Mouse (Mus musculus) MEL (cell line): ENCODE measurements around the gene Steap4. TPM values are rescaled to one million over a fixed set of nuclear protein-coding genes. Genes with fewer than 3 reads are reported as not detected.

Experiments
- DNase-seq: peaks from one replicate; pipeline ENCODE4 v3.0.0; 2011; ENCODE audit warnings: low read depth, low spot score
- H3K27ac ChIP-seq: 2 replicates; pipeline ENCODE4 v1.5.1; 2012; ENCODE audit warnings: low read depth, mild to moderate bottlenecking, control low read depth, low read length, moderate library complexity; ENCODE audit not compliant: control insufficient read depth
- H3K27me3 ChIP-seq, 2 experiments: fragments of 150-350 bp in 1 of 2; sonication (generic) in 1 of 2; 2 replicates each; pipeline ENCODE4 v1.6.1; 2012; ENCODE audit warnings: low read length in 2 of 2, mild to moderate bottlenecking in 2 of 2, improper control_type of control experiment in 1 of 2, moderate library complexity in 1 of 2; ENCODE audit not compliant: insufficient read depth in 2 of 2, control insufficient read depth in 1 of 2
- H3K36me3 ChIP-seq, 2 experiments: 2 replicates each; pipeline ENCODE4 v1.6.1; 2012 to 2014; ENCODE audit warnings: low read length in 2 of 2, improper control_type of control experiment in 1 of 2, inconsistent platforms in 1 of 2, mild to moderate bottlenecking in 1 of 2; ENCODE audit not compliant: insufficient read depth in 2 of 2, control insufficient read depth in 1 of 2
- H3K4me1 ChIP-seq, 2 experiments: fragments of 150-350 bp in 1 of 2; sonication (generic) in 1 of 2; 2 replicates each; pipeline ENCODE4 v1.6.1; 2012; ENCODE audit warnings: low read length in 2 of 2, improper control_type of control experiment in 1 of 2, mild to moderate bottlenecking in 1 of 2; ENCODE audit not compliant: insufficient read depth in 2 of 2, control insufficient read depth in 1 of 2
- H3K4me3 ChIP-seq, 2 experiments: fragments of 150-350 bp in 1 of 2; sonication (generic) in 1 of 2; 2 replicates each; pipeline ENCODE4 v1.5.1; 2012; ENCODE audit warnings: low read depth in 2 of 2, low read length in 2 of 2, mild to moderate bottlenecking in 2 of 2, moderate library complexity in 2 of 2, control low read depth in 1 of 2, improper control_type of control experiment in 1 of 2; ENCODE audit not compliant: control insufficient read depth in 1 of 2, insufficient read depth in 1 of 2
- H3K79me2 ChIP-seq: 2 replicates; pipeline ENCODE4 v1.6.1; 2012; ENCODE audit warnings: mild to moderate bottlenecking, low read length, moderate library complexity; ENCODE audit not compliant: control insufficient read depth, poor library complexity, insufficient read depth
- H3K9ac ChIP-seq: 2 replicates; pipeline ENCODE4 v1.6.1; 2012; ENCODE audit warnings: low read depth, mild to moderate bottlenecking, control low read depth, low read length, moderate library complexity; ENCODE audit not compliant: control insufficient read depth, poor library complexity, severe bottlenecking
- H3K9me3 ChIP-seq: fragments of 150-350 bp; sonication (generic); replicated peaks from 2 replicates; pipeline ENCODE4 v1.6.1; 2012; ENCODE audit warnings: mild to moderate bottlenecking, low read length, improper control_type of control experiment, moderate library complexity; ENCODE audit not compliant: insufficient read depth
- CHD2 ChIP-seq: IDR thresholded peaks from 2 replicates; pipeline ENCODE4 v1.6.1; 2011; ENCODE audit warnings: low read length, improper control_type of control experiment
- ELF1 ChIP-seq: IDR thresholded peaks from 2 replicates; pipeline ENCODE4 v1.6.1; 2014; ENCODE audit warnings: low read depth, mild to moderate bottlenecking, inconsistent platforms, low read length, improper control_type of control experiment, moderate library complexity
- EP300 ChIP-seq, 2 experiments: IDR thresholded peaks; 2 replicates each; pipeline ENCODE4 v1.6.1; 2011; ENCODE audit warnings: improper control_type of control experiment in 2 of 2, low read length in 2 of 2, low read depth in 1 of 2, mild to moderate bottlenecking in 1 of 2
- ETS1 ChIP-seq: IDR thresholded peaks from 2 replicates; pipeline ENCODE4 v1.6.1; 2012; ENCODE audit warnings: low read depth, mild to moderate bottlenecking, inconsistent platforms, low read length, improper control_type of control experiment, moderate library complexity
- GABPA ChIP-seq: IDR thresholded peaks from 2 replicates; pipeline ENCODE4 v1.6.1; 2012; ENCODE audit warnings: low read depth, mild to moderate bottlenecking, inconsistent platforms, low read length, improper control_type of control experiment, moderate library complexity
- GATA1 ChIP-seq: IDR thresholded peaks from 2 replicates; pipeline ENCODE4 v1.6.1; 2011; ENCODE audit warnings: low read depth, low read length, improper control_type of control experiment
- HCFC1 ChIP-seq: IDR thresholded peaks from 2 replicates; pipeline ENCODE4 v1.6.1; 2012; ENCODE audit warnings: low read depth, mild to moderate bottlenecking, inconsistent platforms, low read length, improper control_type of control experiment, moderate library complexity
- JUND ChIP-seq: IDR thresholded peaks from 2 replicates; pipeline ENCODE4 v1.6.1; 2011; ENCODE audit warnings: low read depth, mild to moderate bottlenecking, improper control_type of control experiment, low read length
- KAT2A ChIP-seq: conservative IDR thresholded peaks from 2 replicates; pipeline ENCODE4 v1.6.1; 2012; ENCODE audit warnings: low read depth, low read length, improper control_type of control experiment, inconsistent platforms
- MAFK ChIP-seq: IDR thresholded peaks from 2 replicates; pipeline ENCODE4 v1.6.1; 2011; ENCODE audit warnings: low read depth, mild to moderate bottlenecking, low read length, improper control_type of control experiment, borderline replicate concordance
- MAX ChIP-seq: IDR thresholded peaks from 2 replicates; pipeline ENCODE4 v1.6.1; 2011; ENCODE audit warnings: low read length, improper control_type of control experiment
- MAZ ChIP-seq: IDR thresholded peaks from 2 replicates; pipeline ENCODE4 v1.6.1; 2012; ENCODE audit warnings: low read depth, mild to moderate bottlenecking, inconsistent platforms, low read length, improper control_type of control experiment
- MXI1 ChIP-seq: IDR thresholded peaks from 2 replicates; pipeline ENCODE4 v1.6.1; 2011; ENCODE audit warnings: mild to moderate bottlenecking, low read depth, low read length, improper control_type of control experiment
- MYB ChIP-seq: IDR thresholded peaks from 2 replicates; pipeline ENCODE4 v1.6.1; 2011; ENCODE audit warnings: mild to moderate bottlenecking, low read depth, low read length, improper control_type of control experiment
- NELFE ChIP-seq: IDR thresholded peaks from 2 replicates; pipeline ENCODE4 v1.6.1; 2011; ENCODE audit warnings: low read depth, low read length, improper control_type of control experiment
- SIN3A ChIP-seq: IDR thresholded peaks from 2 replicates; pipeline ENCODE4 v1.6.1; 2012; ENCODE audit warnings: low read length, improper control_type of control experiment, inconsistent platforms
- SMC3 ChIP-seq: IDR thresholded peaks from 2 replicates; pipeline ENCODE4 v1.6.1; 2011; ENCODE audit warnings: low read depth, low read length, improper control_type of control experiment
- TAL1 ChIP-seq: IDR thresholded peaks from 2 replicates; pipeline ENCODE4 v1.6.1; 2012; ENCODE audit warnings: mild to moderate bottlenecking, inconsistent platforms, low read length, moderate library complexity, mixed read lengths
- TBP ChIP-seq: IDR thresholded peaks from 2 replicates; pipeline ENCODE4 v1.8.0; 2011; ENCODE audit warnings: low read depth, low read length, improper control_type of control experiment
- TCF12 ChIP-seq: IDR thresholded peaks from 2 replicates; pipeline ENCODE4 v1.6.1; 2014; ENCODE audit warnings: low read depth, mild to moderate bottlenecking, inconsistent platforms, low read length, improper control_type of control experiment, moderate library complexity
- USF1 ChIP-seq: IDR thresholded peaks from 2 replicates; pipeline ENCODE4 v1.6.1; 2014; ENCODE audit warnings: low read depth, mild to moderate bottlenecking, inconsistent platforms, low read length, improper control_type of control experiment, moderate library complexity
- ZC3H11A ChIP-seq: IDR thresholded peaks from 2 replicates; pipeline ENCODE4 v1.6.1; 2012; ENCODE audit warnings: low read depth, mild to moderate bottlenecking, inconsistent platforms, low read length, improper control_type of control experiment
- ZKSCAN1 ChIP-seq: IDR thresholded peaks from 2 replicates; pipeline ENCODE4 v1.6.1; 2012; ENCODE audit warnings: low read depth, mild to moderate bottlenecking, inconsistent platforms, low read length, improper control_type of control experiment, moderate library complexity
- ZNF384 ChIP-seq: IDR thresholded peaks from 2 replicates; pipeline ENCODE4 v1.6.1; 2012; ENCODE audit warnings: low read depth, mild to moderate bottlenecking, inconsistent platforms, low read length, improper control_type of control experiment
- polyA plus RNA-seq, 2 experiments: library from polyadenylated mRNA; stranded (reverse) in 1 of 2; unstranded in 1 of 2; fragments of >175 nt in 1 of 2; fragments of >200 nt in 1 of 2; gene quantifications; 2 replicates each; pipeline versions ENCODE4 v1.2.1 to v1.2.4; 2012; ENCODE audit warnings: low replicate concordance in 2 of 2, low read depth in 1 of 2; ENCODE audit not compliant: insufficient read length in 2 of 2, insufficient read depth in 1 of 2, missing spikeins in 1 of 2
- total RNA-seq: library from RNA; depleted of rRNA; stranded (reverse); fragments of 300-350 nt; gene quantifications from 2 replicates; pipeline ENCODE4 v1.2.3, GENCODE M21; 2012

Gene Steap4
- total and polyA plus RNA-seq, 3 experiments, result not detected

GRCm38 (mm10) chr5:7918296-7918579, 42.0 kb upstream of the Steap4 start:
- H3K4me3 ChIP-seq, result no peak overlapping the region
- no peaks in the 10 kb centered on the region for H3K9me3 ChIP-seq
- no peak for TF ChIP-seq MAFK
- TF ChIP-seq ETS1, result no peak
- no peak for TF ChIP-seq CHD2
- no peak for TF ChIP-seq MAX
- no peak for TF ChIP-seq GABPA
- TF ChIP-seq ZNF384, result no peak
- no peak for TF ChIP-seq ELF1
- TF ChIP-seq MAZ, result no peak
- no peak for TF ChIP-seq NELFE
- no peak for TF ChIP-seq TAL1
- no peak for TF ChIP-seq ZKSCAN1
- no peak for TF ChIP-seq TBP
- no peak for TF ChIP-seq USF1
- TF ChIP-seq EP300 (IDR thresholded peaks at IDR 0.05; ENCODE audit: low read depth in 1 of 2, low read length in 2 of 2), result no peak
- TF ChIP-seq KAT2A, result no peak

GRCm38 (mm10) chr5:7919681-7920080, 40.6 kb upstream of the Steap4 start:
- Histone ChIP-seq H3K27me3 (no peaks in the 10 kb centered on the region), H3K9me3 (no peaks in the 10 kb centered on the region), H3K36me3 (no peaks in the 10 kb centered on the region), H3K4me3 (no peak overlapping the region)
- TF ChIP-seq ZNF384 (no peak), TAL1 (no peak), ZC3H11A (no peak), MXI1 (no peak), GATA1 (no peak), JUND (no peak), HCFC1 (no peak), NELFE (no peak), MYB (no peak), TCF12 (no peak), SIN3A (no peak), EP300 (IDR thresholded peaks at IDR 0.05; ENCODE audit: low read depth in 1 of 2, low read length in 2 of 2) (no peak), MAFK (no peak), SMC3 (no peak)
- TF ChIP-seq, all 39 proteins: peak for 0
- Histone ChIP-seq H3K79me2 (no peaks in the 10 kb centered on the region), H3K9ac (no peak overlapping the region), H3K4me1 (no peaks in the 10 kb centered on the region), H3K27ac (no peak overlapping the region)
- no peak for DNase-seq

More at GRCm38 (mm10) chr5:7918296-7918579, 42.0 kb upstream of the Steap4 start:
- Histone ChIP-seq H3K36me3 (no peaks in the 10 kb centered on the region), H3K9ac (no peak overlapping the region), H3K79me2 (no peaks in the 10 kb centered on the region), H3K27me3 (no peaks in the 10 kb centered on the region), H3K4me1 (no peaks in the 10 kb centered on the region), H3K27ac (no peak overlapping the region)
- no peak for DNase-seq
